Comparison of ENCODE assay signal across 8 mouse cellular contexts in genomic region chr12:100724182-100724581, GRCm38 (mm10). TPM values are rescaled to one million over a fixed set of nuclear protein-coding genes. Genes with fewer than 3 reads are reported as not detected.
DNase-seq lines count a peak whose midpoint lies in the region; ATAC-seq and TF ChIP-seq lines count a peak whose summit lies in the region.

No protein-coding gene starts in this region.

- 0 out of 2 replicates have a peak, but pooled peaks cover 3% of the 10 kb centered on the region for H3K4me1 ChIP-seq in kidney, adult 2 months (ENCODE audit: control insufficient read depth, insufficient read depth, low read length)
- peaks cover 17% of the 10 kb centered on the region for H3K4me1 ChIP-seq in hindbrain, embryonic 13.5 days (replicated peaks)

- no peaks in the 10 kb centered on the region for H3K36me3 ChIP-seq in kidney, adult 2 months (ENCODE audit: control insufficient read depth, insufficient read depth, low read length)
- H3K36me3 ChIP-seq in hindbrain, embryonic 13.5 days, result no peaks in the 10 kb centered on the region
- H3K36me3 ChIP-seq in macrophage (ENCODE audit: inconsistent target), result no peaks in the 10 kb centered on the region

- H3K27me3 ChIP-seq in kidney, adult 2 months (replicated peaks; ENCODE audit: control insufficient read depth, insufficient read depth, low read length), result no peaks in the 10 kb centered on the region
- peaks cover 4% of the 10 kb centered on the region; the same call in 1 of the 2 replicates for H3K27me3 ChIP-seq in hindbrain, embryonic 13.5 days

- peak overlapping the region; percentile 78 for H3K4me3 ChIP-seq in kidney, adult 2 months (ENCODE audit: insufficient read depth, low read depth, low read length)
- H3K4me3 ChIP-seq in hindbrain, embryonic 13.5 days, result peak overlapping the region; percentile 77
- H3K4me3 ChIP-seq in macrophage (ENCODE audit: inconsistent target), result peak overlapping the region; percentile 59

- H3K9ac ChIP-seq in hindbrain, embryonic 13.5 days, result peak overlapping the region; percentile 81

- H3K27ac ChIP-seq in kidney, adult 2 months (ENCODE audit: insufficient read depth, low read depth, low read length), result no peak overlapping the region
- H3K27ac ChIP-seq in hindbrain, embryonic 13.5 days, result peak overlapping the region; percentile 97
- H3K27ac ChIP-seq in macrophage, result no peak overlapping the region

- no peak for ATAC-seq in hindbrain, embryonic 13.5 days (ENCODE audit: low FRiP score)

- H3K9me3 ChIP-seq in hindbrain, embryonic 13.5 days, result no peaks in the 10 kb centered on the region

- no peak for TF ChIP-seq POLR2A in kidney, adult 2 months (IDR thresholded peaks at IDR 0.05; ENCODE audit: low read depth, low read length)

- WGBS in kidney, adult 2 months, result 2% methylated on average over 8 of the region's 8 CpGs
- WGBS in hindbrain, embryonic 13.5 days, result 4% methylated on average over 8 of the region's 8 CpGs
- WGBS in macrophage (ENCODE audit: missing documents), result 0% methylated on average over 8 of the region's 8 CpGs

- H3K4me2 ChIP-seq in hindbrain, embryonic 13.5 days, result peak overlapping the region; percentile 88

- no peak for DNase-seq in kidney, adult 2 months
- DNase-seq in kidney, adult 18-20 months, result no peak
- peak; percentile 7 for DNase-seq in MN1 (ENCODE audit: low spot score)
- no peak for DNase-seq in urinary bladder, postnatal 36 days (ENCODE audit: low spot score in 2 of 2)
- no peak for DNase-seq in right cerebral cortex, postnatal 4 days
- DNase-seq in embryo, embryonic 11 days, result no peak

- H3K79me2 ChIP-seq in macrophage (ENCODE audit: inconsistent target), result peaks cover 52% of the 10 kb centered on the region

- TF ChIP-seq CTCF in kidney, adult 2 months (conservative IDR thresholded peaks at IDR 0.05; ENCODE audit: insufficient read depth, insufficient read length, low read depth, low read length), result no peak

RNA-seq across cellular contexts. Expression of gene Rps6ka5, which starts 2.6 kb away (rescaled TPM):
- 1.1 TPM in 2 replicates for polyA plus RNA-seq in kidney, adult 2 months (2012; rRNA removed)
- polyA plus RNA-seq in hindbrain, embryonic 13.5 days (2015; fragmentation: Nextera tagmentation; extraction: Ambion mirVana), result 5.3 and 7.1 TPM in 2 replicates
- total RNA-seq in macrophage (2018; cell fraction: chromatin; rRNA removed), result 100 to 1,000 TPM in 1 of 26 experiments, 10 to 100 TPM in 24, 1 to 10 TPM in 1; 9.9 to 131 (median 18.3) TPM
- total RNA-seq in macrophage (2018; cell fraction: cytosol; rRNA removed), result 10 to 100 TPM in 1 of 26 experiments, 1 to 10 TPM in 25; 1.8 to 14.1 (median 2.5) TPM
- 10 to 100 TPM in 14 of 26 experiments, 1 to 10 TPM in 12; 5.4 to 69.2 (median 10.1) TPM for total RNA-seq in macrophage (2018; cell fraction: nucleus; rRNA removed)
- 1.5 to 3.5 TPM (median 2.6 TPM) in 3 replicates for polyA plus RNA-seq in macrophage (2018)

RNA-seq across cellular contexts. Expression of gene Dglucy, which starts 54.7 kb away (rescaled TPM):
- 88.1 and 90.1 TPM in 2 replicates for polyA plus RNA-seq in kidney, adult 2 months (2012; rRNA removed)
- polyA plus RNA-seq in hindbrain, embryonic 13.5 days (2015; fragmentation: Nextera tagmentation; extraction: Ambion mirVana), result 1.9 and 2.0 TPM in 2 replicates
- total RNA-seq in macrophage (2018; cell fraction: chromatin; rRNA removed), result 100 to 1,000 TPM in 1 of 26 experiments, 10 to 100 TPM in 25; 36.3 to 103 (median 70.4) TPM
- total RNA-seq in macrophage (2018; cell fraction: cytosol; rRNA removed), result 10 to 100 TPM; 19.1 to 35.3 (median 24.2) TPM
- 10 to 100 TPM; 28.3 to 63.0 (median 47.1) TPM for total RNA-seq in macrophage (2018; cell fraction: nucleus; rRNA removed)
- polyA plus RNA-seq in macrophage (2018), result 18.9 to 27.9 TPM (median 22.1 TPM) in 3 replicates
